ENCODE assay signal across 7 mouse cellular contexts in genomic region chr7:19697949-19698906, GRCm38 (mm10). TPM values are rescaled to one million over a fixed set of nuclear protein-coding genes. Genes with fewer than 3 reads are reported as not detected.
A peak's percentile ranks its signal among the peaks of the same experiment; 100 is the strongest.
DNase-seq lines count a peak whose midpoint lies in the region; ATAC-seq and TF ChIP-seq lines count a peak whose summit lies in the region.

No protein-coding gene starts in this region.

- peaks cover 14 to 46% of the 10 kb centered on the region in 2 experiments for H3K4me1 ChIP-seq in MEL (ENCODE audit: control insufficient read depth in 1 of 2, insufficient read depth in 2 of 2, low read length in 2 of 2)
- peaks cover 25% of the 10 kb centered on the region for H3K4me1 ChIP-seq in hindbrain, embryonic 12.5 days
- H3K4me1 ChIP-seq in liver, embryonic 12.5 days, result peaks cover 99% of the 10 kb centered on the region
- H3K4me1 ChIP-seq in neural tube, embryonic 15.5 days, result peaks cover 32% of the 10 kb centered on the region

- no peak for TF ChIP-seq EP300 in MEL (IDR thresholded peaks at IDR 0.05; ENCODE audit: low read depth in 1 of 2, low read length in 2 of 2)

- no peak overlapping the region for H3K4me3 ChIP-seq in MEL (ENCODE audit: control insufficient read depth in 1 of 2, insufficient read depth in 1 of 2, low read depth in 2 of 2, low read length in 2 of 2)
- peak overlapping the region; percentile 31 for H3K4me3 ChIP-seq in hindbrain, embryonic 12.5 days
- H3K4me3 ChIP-seq in liver, embryonic 12.5 days, result peak overlapping the region; percentile 53
- H3K4me3 ChIP-seq in neural tube, embryonic 15.5 days (replicated peaks), result peak overlapping the region; percentile 29

- DNase-seq in MEL (ENCODE audit: low read depth, low spot score), result no peak
- DNase-seq in right cerebral cortex, postnatal 4 days, result no peak
- DNase-seq in adrenal gland, postnatal 14 days, result no peak

- H3K27ac ChIP-seq in MEL (ENCODE audit: control insufficient read depth, low read depth, low read length), result peak overlapping the region; percentile 54; the same call in 1 of the 2 replicates
- H3K27ac ChIP-seq in hindbrain, embryonic 12.5 days, result no peak overlapping the region
- peak overlapping the region; percentile 89 for H3K27ac ChIP-seq in liver, embryonic 12.5 days
- H3K27ac ChIP-seq in neural tube, embryonic 15.5 days (replicated peaks), result peak overlapping the region; percentile 71

- TF ChIP-seq CTCF in MEL (IDR thresholded peaks at IDR 0.05 in 2 of 3, conservative IDR thresholded peaks at IDR 0.05 in 1 of 3; ENCODE audit: control insufficient read depth in 1 of 3, insufficient read depth in 1 of 3, low read depth in 2 of 3, low read length in 3 of 3, poor library complexity in 1 of 3, severe bottlenecking in 1 of 3), result no peak

- TF ChIP-seq RAD21 in MEL (IDR thresholded peaks at IDR 0.05; ENCODE audit: low read depth, low read length), result no peak

- no peaks in the 10 kb centered on the region for H3K27me3 ChIP-seq in MEL (ENCODE audit: control insufficient read depth in 1 of 2, insufficient read depth in 2 of 2, low read length in 2 of 2)
- no peaks in the 10 kb centered on the region for H3K27me3 ChIP-seq in hindbrain, embryonic 12.5 days
- peaks cover 11% of the 10 kb centered on the region; the same call in 1 of the 2 replicates for H3K27me3 ChIP-seq in liver, embryonic 12.5 days (replicated peaks)
- no peaks in the 10 kb centered on the region for H3K27me3 ChIP-seq in neural tube, embryonic 15.5 days (replicated peaks)

- H3K9me3 ChIP-seq in MEL (replicated peaks; ENCODE audit: insufficient read depth, low read length), result no peaks in the 10 kb centered on the region
- H3K9me3 ChIP-seq in hindbrain, embryonic 12.5 days (replicated peaks), result peaks cover 8% of the 10 kb centered on the region; the same call in 1 of the 2 replicates
- no peaks in the 10 kb centered on the region for H3K9me3 ChIP-seq in liver, embryonic 12.5 days (replicated peaks)
- H3K9me3 ChIP-seq in neural tube, embryonic 15.5 days (replicated peaks), result no peaks in the 10 kb centered on the region

- TF ChIP-seq POLR2A in MEL (IDR thresholded peaks at IDR 0.05; ENCODE audit: control insufficient read depth in 1 of 2, insufficient read depth in 1 of 2, low read depth in 1 of 2, low read length in 2 of 2, poor library complexity in 1 of 2), result no peak; a peak in 1 of 4 replicates

- H3K9ac ChIP-seq in MEL (ENCODE audit: control insufficient read depth, low read depth, low read length, poor library complexity, severe bottlenecking), result no peak overlapping the region
- peak overlapping the region; percentile 62 for H3K9ac ChIP-seq in hindbrain, embryonic 12.5 days
- H3K9ac ChIP-seq in liver, embryonic 12.5 days, result peak overlapping the region; percentile 65
- H3K9ac ChIP-seq in neural tube, embryonic 15.5 days (replicated peaks), result peak overlapping the region; percentile 38

- H3K4me2 ChIP-seq in hindbrain, embryonic 12.5 days (replicated peaks), result peak overlapping the region; percentile 69
- H3K4me2 ChIP-seq in liver, embryonic 12.5 days, result peak overlapping the region; percentile 66
- peak overlapping the region; percentile 60 for H3K4me2 ChIP-seq in neural tube, embryonic 15.5 days

- H3K36me3 ChIP-seq in MEL (ENCODE audit: control insufficient read depth in 1 of 2, insufficient read depth in 2 of 2, low read length in 2 of 2), result peaks cover 2 to 46% of the 10 kb centered on the region in 2 experiments; a peak in 3 of 4 replicates
- peaks cover 15% of the 10 kb centered on the region; the same call in 1 of the 2 replicates for H3K36me3 ChIP-seq in hindbrain, embryonic 12.5 days
- peaks cover 45% of the 10 kb centered on the region for H3K36me3 ChIP-seq in liver, embryonic 12.5 days
- peaks cover 10% of the 10 kb centered on the region; the same call in 1 of the 2 replicates for H3K36me3 ChIP-seq in neural tube, embryonic 15.5 days

- WGBS in hindbrain, embryonic 12.5 days, result 2% methylated on average over 28 of the region's 28 CpGs
- WGBS in liver, embryonic 12.5 days (ENCODE audit: insufficient replicate concordance), result 4% methylated on average over 28 of the region's 28 CpGs
- 4% methylated on average over 28 of the region's 28 CpGs for WGBS in neural tube, embryonic 15.5 days

- no peaks in the 10 kb centered on the region for H3K79me2 ChIP-seq in MEL (ENCODE audit: control insufficient read depth, insufficient read depth, low read length, poor library complexity)

- 0 out of 2 replicates have a peak, but pooled peaks have one; percentile 14 for ATAC-seq in common myeloid progenitor, adult 5-6 weeks (replicated peaks; ENCODE audit: low read depth, poor library complexity, severe bottlenecking)
- no peak for ATAC-seq in hindbrain, embryonic 12.5 days (ENCODE audit: low FRiP score)
- ATAC-seq in liver, embryonic 12.5 days, result no peak
- no peak for ATAC-seq in neural tube, embryonic 15.5 days (ENCODE audit: low FRiP score)

TF ChIP-seq in MEL, 35 proteins besides CTCF, POLR2A, EP300 and RAD21 (continues in another document):
- TF ChIP-seq ZKSCAN1 (IDR thresholded peaks at IDR 0.05; ENCODE audit: low read depth, low read length) (no peak), MYC (IDR thresholded peaks at IDR 0.05; ENCODE audit: low read depth, low read length) (no peak), POLR2AphosphoS5 (IDR thresholded peaks at IDR 0.05; ENCODE audit: borderline replicate concordance, low read depth, low read length) (no peak), BHLHE40 (IDR thresholded peaks at IDR 0.05; ENCODE audit: borderline replicate concordance, low read depth, low read length) (no peak), SMC3 (IDR thresholded peaks at IDR 0.05; ENCODE audit: low read depth, low read length) (no peak; the same call in 1 of the 2 replicates), ETS1 (IDR thresholded peaks at IDR 0.05; ENCODE audit: low read depth, low read length) (no peak), JUND (IDR thresholded peaks at IDR 0.05; ENCODE audit: low read depth, low read length) (no peak), SIN3A (IDR thresholded peaks at IDR 0.05; ENCODE audit: low read length) (no peak), TCF12 (IDR thresholded peaks at IDR 0.05; ENCODE audit: low read depth, low read length) (no peak), ZC3H11A (IDR thresholded peaks at IDR 0.05; ENCODE audit: low read depth, low read length) (no peak), NELFE (IDR thresholded peaks at IDR 0.05; ENCODE audit: low read depth, low read length) (no peak), GATA1 (IDR thresholded peaks at IDR 0.05; ENCODE audit: low read depth, low read length) (no peak)

RNA-seq across cellular contexts. Expression of gene Apoe, which starts 0.8 kb away (rescaled TPM):
- total RNA-seq in MEL (2012; rRNA removed), result 22.6 and 33.3 TPM in 2 replicates
- polyA plus RNA-seq in MEL (2012; ENCODE audit: insufficient read depth in 1 of 2, insufficient read length in 2 of 2, low read depth in 1 of 2, low replicate concordance in 2 of 2, missing spikeins in 1 of 2), result 10 to 100 TPM in 1 of 2 experiments, not detected in 1; 61.4 TPM
- 659 and 679 TPM in 2 replicates for total RNA-seq in common myeloid progenitor, adult 5-6 weeks (2017)
- 228 and 246 TPM in 2 replicates for polyA plus RNA-seq in hindbrain, embryonic 12.5 days (2016; fragmentation: Nextera tagmentation; extraction: Ambion mirVana)
- 1,254 and 1,289 TPM in 2 replicates for polyA plus RNA-seq in liver, embryonic 12.5 days (2016; fragmentation: Nextera tagmentation; extraction: Ambion mirVana)
- polyA plus RNA-seq in neural tube, embryonic 15.5 days (2015; fragmentation: Nextera tagmentation; extraction: Ambion mirVana), result 643 and 683 TPM in 2 replicates
- total RNA-seq in adrenal gland, postnatal 14 days (2021), result 972 and 3,675 TPM in 2 replicates

RNA-seq across cellular contexts. Expression of gene Apoc1, which starts 5.8 kb away (rescaled TPM):
- total RNA-seq in MEL (2012; rRNA removed), result not detected in 2 replicates
- polyA plus RNA-seq in MEL (2012; ENCODE audit: insufficient read depth in 1 of 2, insufficient read length in 2 of 2, low read depth in 1 of 2, low replicate concordance in 2 of 2, missing spikeins in 1 of 2), result under 1 TPM in 1 of 2 experiments, not detected in 1; 0.35 TPM
- 7.3 TPM in 1 of 2 replicates, not detected in the other for total RNA-seq in common myeloid progenitor, adult 5-6 weeks (2017)
- polyA plus RNA-seq in hindbrain, embryonic 12.5 days (2016; fragmentation: Nextera tagmentation; extraction: Ambion mirVana), result 3.8 and 4.7 TPM in 2 replicates
- 190 and 197 TPM in 2 replicates for polyA plus RNA-seq in liver, embryonic 12.5 days (2016; fragmentation: Nextera tagmentation; extraction: Ambion mirVana)
- 6.5 and 7.3 TPM in 2 replicates for polyA plus RNA-seq in neural tube, embryonic 15.5 days (2015; fragmentation: Nextera tagmentation; extraction: Ambion mirVana)
- 845 and 1,967 TPM in 2 replicates for total RNA-seq in adrenal gland, postnatal 14 days (2021)

RNA-seq across cellular contexts. Expression of gene Apoc4, which starts 16.9 kb away (rescaled TPM):
- not detected in 2 replicates for total RNA-seq in MEL (2012; rRNA removed)
- not detected for polyA plus RNA-seq in MEL (2012; ENCODE audit: insufficient read depth in 1 of 2, insufficient read length in 2 of 2, low read depth in 1 of 2, low replicate concordance in 2 of 2, missing spikeins in 1 of 2)
- total RNA-seq in common myeloid progenitor, adult 5-6 weeks (2017), result not detected in 2 replicates
- polyA plus RNA-seq in hindbrain, embryonic 12.5 days (2016; fragmentation: Nextera tagmentation; extraction: Ambion mirVana), result 0.10 TPM in 1 of 2 replicates, not detected in the other
- polyA plus RNA-seq in liver, embryonic 12.5 days (2016; fragmentation: Nextera tagmentation; extraction: Ambion mirVana), result 15.4 and 18.1 TPM in 2 replicates
- 0.38 and 0.75 TPM in 2 replicates for polyA plus RNA-seq in neural tube, embryonic 15.5 days (2015; fragmentation: Nextera tagmentation; extraction: Ambion mirVana)
- total RNA-seq in adrenal gland, postnatal 14 days (2021), result 72.2 and 240 TPM in 2 replicates

RNA-seq across cellular contexts. Expression of gene Gm44805, which starts 17.0 kb away (rescaled TPM):
- not detected in 2 replicates for total RNA-seq in MEL (2012; rRNA removed)
- polyA plus RNA-seq in MEL (2012; ENCODE audit: insufficient read depth in 1 of 2, insufficient read length in 2 of 2, low read depth in 1 of 2, low replicate concordance in 2 of 2, missing spikeins in 1 of 2), result not detected
- total RNA-seq in common myeloid progenitor, adult 5-6 weeks (2017), result not detected in 2 replicates
- polyA plus RNA-seq in hindbrain, embryonic 12.5 days (2016; fragmentation: Nextera tagmentation; extraction: Ambion mirVana), result not detected in 2 replicates
- polyA plus RNA-seq in liver, embryonic 12.5 days (2016; fragmentation: Nextera tagmentation; extraction: Ambion mirVana), result 2.7 and 4.9 TPM in 2 replicates
- not detected in 2 replicates for polyA plus RNA-seq in neural tube, embryonic 15.5 days (2015; fragmentation: Nextera tagmentation; extraction: Ambion mirVana)
- 1.7 and 2.6 TPM in 2 replicates for total RNA-seq in adrenal gland, postnatal 14 days (2021)

RNA-seq across cellular contexts. Expression of gene Tomm40, which starts 17.0 kb away (rescaled TPM):
- 288 and 294 TPM in 2 replicates for total RNA-seq in MEL (2012; rRNA removed)
- 100 to 1,000 TPM in 1 of 2 experiments, not detected in 1; 403 TPM for polyA plus RNA-seq in MEL (2012; ENCODE audit: insufficient read depth in 1 of 2, insufficient read length in 2 of 2, low read depth in 1 of 2, low replicate concordance in 2 of 2, missing spikeins in 1 of 2)
- total RNA-seq in common myeloid progenitor, adult 5-6 weeks (2017), result 40.1 and 47.0 TPM in 2 replicates
- polyA plus RNA-seq in hindbrain, embryonic 12.5 days (2016; fragmentation: Nextera tagmentation; extraction: Ambion mirVana), result 136 and 138 TPM in 2 replicates
- 188 and 207 TPM in 2 replicates for polyA plus RNA-seq in liver, embryonic 12.5 days (2016; fragmentation: Nextera tagmentation; extraction: Ambion mirVana)
- polyA plus RNA-seq in neural tube, embryonic 15.5 days (2015; fragmentation: Nextera tagmentation; extraction: Ambion mirVana), result 155 and 171 TPM in 2 replicates
- 136 and 145 TPM in 2 replicates for total RNA-seq in adrenal gland, postnatal 14 days (2021)

Comparison
In these comparisons a context has a peak if more than half of its experiments do, and no peak if none do; other contexts are left out.
1. H3K4me3 ChIP-seq: peak in hindbrain, embryonic 12.5 days (single experiment), liver, embryonic 12.5 days (single experiment) and neural tube, embryonic 15.5 days (single experiment); none in MEL (0 of 2).
2. RNA of gene Apoc1, which starts 5.8 kb away (polyA plus RNA-seq): 190 to 197 TPM in liver, embryonic 12.5 days; 6.5 to 7.3 TPM in neural tube, embryonic 15.5 days, 3.8 to 4.7 TPM in hindbrain, embryonic 12.5 days and 0.35 TPM in MEL; every median in the first group is over 10 times any median in the second.
3. Peak in every context shown above with its lines, with median percentiles within 50 percentile points of each other: H3K4me2 ChIP-seq.